Mouse (Mus musculus): Measurements from ENCODE around the gene Cd2ap. TPM values are rescaled to one million over a fixed set of nuclear protein-coding genes. Genes with fewer than 3 reads are reported as not detected.

The Cd2ap gene
- polyA plus RNA-seq, 2 experiments = 27.8 to 30.9 TPM

GRCm38 (mm10) chr17:42882873-42883272 lies 6.4 kb upstream of the Cd2ap start:
- DNase-seq (ENCODE audit: low spot score) (no peak), ATAC-seq (ENCODE audit: low FRiP score, low read depth) (no peak)
- Histone ChIP-seq H3K9ac (ENCODE audit: low read depth, low read length, severe bottlenecking) (no peak overlapping the region), H3K27ac (replicated peaks; ENCODE audit: low read depth, low read length) (no peak overlapping the region), H3K36me3 (ENCODE audit: control insufficient read depth, insufficient read depth, low read length) (no peaks in the 10 kb centered on the region), H3K4me1 (ENCODE audit: control insufficient read depth, insufficient read depth, low read length) (no peaks in the 10 kb centered on the region), H3K27me3 (ENCODE audit: control insufficient read depth, insufficient read depth, low read length) (no peaks in the 10 kb centered on the region), H3K9me3 (ENCODE audit: control insufficient read depth, low read length) (no peaks in the 10 kb centered on the region), H3K4me3 (replicated peaks; ENCODE audit: low read length) (no peak overlapping the region), H3K4me2 (replicated peaks; ENCODE audit: low read depth, low read length, severe bottlenecking) (no peak overlapping the region)
- WGBS = 86% methylated on average over 1 of the region's 1 CpGs
- no peak for TF ChIP-seq POLR2A (IDR thresholded peaks at IDR 0.05; ENCODE audit: borderline replicate concordance, extremely low read depth, insufficient read depth, insufficient read length)

GRCm38 (mm10) chr17:42876904-42877425 lies 500 bp upstream of the Cd2ap start:
- Histone ChIP-seq H3K36me3 (ENCODE audit: control insufficient read depth, insufficient read depth, low read length) (no peaks in the 10 kb centered on the region), H3K4me2 (replicated peaks; ENCODE audit: low read depth, low read length, severe bottlenecking) (peak overlapping the region; percentile 89), H3K4me1 (ENCODE audit: control insufficient read depth, insufficient read depth, low read length) (peaks cover 10% of the 10 kb centered on the region; the same call in 1 of the 2 replicates), H3K4me3 (replicated peaks; ENCODE audit: low read length) (peak overlapping the region; percentile 91), H3K9me3 (ENCODE audit: control insufficient read depth, low read length) (no peaks in the 10 kb centered on the region), H3K27me3 (ENCODE audit: control insufficient read depth, insufficient read depth, low read length) (no peaks in the 10 kb centered on the region), H3K9ac (ENCODE audit: low read depth, low read length, severe bottlenecking) (peak overlapping the region; percentile 96; the same call in 1 of the 2 replicates), H3K27ac (replicated peaks; ENCODE audit: low read depth, low read length) (no peak overlapping the region)
- 29% methylated on average over 13 of the region's 13 CpGs for WGBS
- TF ChIP-seq POLR2A (IDR thresholded peaks at IDR 0.05; ENCODE audit: borderline replicate concordance, extremely low read depth, insufficient read depth, insufficient read length) = no peak
- DNase-seq (ENCODE audit: low spot score) (no peak), ATAC-seq (ENCODE audit: low FRiP score, low read depth) (no peak; the same call in 1 of the 2 replicates)

GRCm38 (mm10) chr17:42875571-42876000 lies 879 bp downstream of the Cd2ap start:
- peak; percentile 58 for DNase-seq (ENCODE audit: low spot score)
- Histone ChIP-seq H3K4me1 (ENCODE audit: control insufficient read depth, insufficient read depth, low read length) (peaks cover 10% of the 10 kb centered on the region; the same call in 1 of the 2 replicates), H3K36me3 (ENCODE audit: control insufficient read depth, insufficient read depth, low read length) (no peaks in the 10 kb centered on the region), H3K27me3 (ENCODE audit: control insufficient read depth, insufficient read depth, low read length) (no peaks in the 10 kb centered on the region), H3K9me3 (ENCODE audit: control insufficient read depth, low read length) (no peaks in the 10 kb centered on the region), H3K4me2 (replicated peaks; ENCODE audit: low read depth, low read length, severe bottlenecking) (peak overlapping the region; percentile 89), H3K4me3 (replicated peaks; ENCODE audit: low read length) (peak overlapping the region; percentile 91), H3K27ac (replicated peaks; ENCODE audit: low read depth, low read length) (peak overlapping the region; percentile 97), H3K9ac (ENCODE audit: low read depth, low read length, severe bottlenecking) (peak overlapping the region; percentile 96)
- WGBS = 0% methylated on average over 17 of the region's 17 CpGs
- no peak for TF ChIP-seq POLR2A (IDR thresholded peaks at IDR 0.05; ENCODE audit: borderline replicate concordance, extremely low read depth, insufficient read depth, insufficient read length)
- ATAC-seq (ENCODE audit: low FRiP score, low read depth) = 0 out of 2 replicates have a peak, but pooled peaks have one; percentile 24

- ATAC-seq (ENCODE audit: low FRiP score, low read depth) (no peak), DNase-seq (ENCODE audit: low spot score) (no peak)
- no peaks in the 10 kb centered on the region for H3K27me3 ChIP-seq (ENCODE audit: control insufficient read depth, insufficient read depth, low read length)
- H3K9ac ChIP-seq (ENCODE audit: low read depth, low read length, severe bottlenecking) = peak overlapping the region; percentile 96
- H3K4me1 ChIP-seq (ENCODE audit: control insufficient read depth, insufficient read depth, low read length) = peaks cover 10% of the 10 kb centered on the region; the same call in 1 of the 2 replicates
- H3K27ac ChIP-seq (replicated peaks; ENCODE audit: low read depth, low read length) = no peak overlapping the region
- H3K4me2 ChIP-seq (replicated peaks; ENCODE audit: low read depth, low read length, severe bottlenecking) = peak overlapping the region; percentile 89
- no peak for TF ChIP-seq POLR2A (IDR thresholded peaks at IDR 0.05; ENCODE audit: borderline replicate concordance, extremely low read depth, insufficient read depth, insufficient read length)
- peak overlapping the region; percentile 91 for H3K4me3 ChIP-seq (replicated peaks; ENCODE audit: low read length)
- H3K36me3 ChIP-seq (ENCODE audit: control insufficient read depth, insufficient read depth, low read length) = no peaks in the 10 kb centered on the region
- 11% methylated on average over 6 of the region's 6 CpGs for WGBS
- H3K9me3 ChIP-seq (ENCODE audit: control insufficient read depth, low read length) = no peaks in the 10 kb centered on the region
Measured at GRCm38 (mm10) chr17:42875015-42875414, 1.4 kb downstream of the Cd2ap start.

- no peak overlapping the region for H3K9ac ChIP-seq (ENCODE audit: low read depth, low read length, severe bottlenecking)
- DNase-seq (ENCODE audit: low spot score) (no peak), ATAC-seq (ENCODE audit: low FRiP score, low read depth) (no peak)
- no peak overlapping the region for H3K27ac ChIP-seq (replicated peaks; ENCODE audit: low read depth, low read length)
- no peak overlapping the region for H3K4me3 ChIP-seq (replicated peaks; ENCODE audit: low read length)
- no peaks in the 10 kb centered on the region for H3K36me3 ChIP-seq (ENCODE audit: control insufficient read depth, insufficient read depth, low read length)
- H3K9me3 ChIP-seq (ENCODE audit: control insufficient read depth, low read length) = no peaks in the 10 kb centered on the region; the same call in 1 of the 2 replicates
- peaks cover 10% of the 10 kb centered on the region; the same call in 1 of the 2 replicates for H3K4me1 ChIP-seq (ENCODE audit: control insufficient read depth, insufficient read depth, low read length)
- H3K27me3 ChIP-seq (ENCODE audit: control insufficient read depth, insufficient read depth, low read length) = no peaks in the 10 kb centered on the region
- TF ChIP-seq POLR2A (IDR thresholded peaks at IDR 0.05; ENCODE audit: borderline replicate concordance, extremely low read depth, insufficient read depth, insufficient read length) = no peak
- no peak overlapping the region for H3K4me2 ChIP-seq (replicated peaks; ENCODE audit: low read depth, low read length, severe bottlenecking)
Measured at GRCm38 (mm10) chr17:42870465-42870864, 6.0 kb downstream of the Cd2ap start.

Measured in limb, embryonic 14.5 days (tissue).